Mouse (Mus musculus) bone marrow, adult 2 months (tissue): ENCODE results near the gene Trim69.

Experiments used
- CTCF ChIP-seq: fragments of 200-500 bp; IDR thresholded peaks from 2 replicates; pipeline ENCODE4 v1.5.1; 2011; ENCODE audit warnings: low read length, control low read depth; ENCODE audit not compliant: control insufficient read depth, insufficient read depth
- POLR2A ChIP-seq: fragments of 200-500 bp; IDR thresholded peaks from 2 replicates; pipeline ENCODE4 v1.6.1; 2011; ENCODE audit warnings: low read depth, mild to moderate bottlenecking, control low read depth, low read length, borderline replicate concordance; ENCODE audit not compliant: control insufficient read depth

- TF ChIP-seq CTCF (no peak), POLR2A (no peak)
These were observed 34.0 kb downstream of the Trim69 start for GRCm38 (mm10) chr2:122194509-122194929.
